In the genomic region with DNA sequence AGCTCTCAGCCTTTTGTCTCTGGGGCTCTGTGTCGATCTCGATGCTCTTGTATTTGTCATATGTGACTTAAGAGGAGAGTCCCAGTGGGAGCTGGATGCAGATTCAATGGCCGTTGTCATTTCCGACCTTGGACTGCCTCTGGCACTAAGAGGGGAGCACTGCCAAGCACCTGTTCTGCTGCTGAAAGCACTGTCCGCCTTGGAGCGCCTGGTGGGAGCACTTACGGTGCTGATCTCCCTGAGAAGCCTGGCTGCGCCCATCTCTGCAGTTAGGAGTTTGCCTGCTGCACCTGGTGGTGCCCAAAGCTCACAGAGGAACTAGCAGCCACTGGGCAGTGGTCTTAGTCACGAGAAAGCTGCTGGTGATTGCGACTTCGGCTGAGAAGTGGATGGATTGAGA, we compare ENCODE assay signal across 27 mouse cellular contexts. TPM values are rescaled to one million over a fixed set of nuclear protein-coding genes. Genes with fewer than 3 reads are reported as not detected.
DNase-seq lines count a peak whose midpoint lies in the region; ATAC-seq lines count a peak whose summit lies in the region.
"Had no signal": no experiment of that assay in that cellular context is flagged by ENCODE, and none has a peak within 500 bp of the region (broad histone marks: within the 10 kb centered on the region; RNA-seq: fewer than 3 reads in every experiment).

No protein-coding gene starts in this region.

- H3K36me3 ChIP-seq in forebrain, embryonic 10.5 days (replicated peaks): peaks cover 7% of the 10 kb centered on the region
- H3K36me3 ChIP-seq in forebrain, embryonic 12.5 days (replicated peaks): no peaks in the 10 kb centered on the region
- H3K36me3 ChIP-seq in heart, embryonic 14.5 days (ENCODE audit: control insufficient read depth, insufficient read depth, low read length): peaks cover 13% of the 10 kb centered on the region
- H3K36me3 ChIP-seq in limb, embryonic 12.5 days: peaks cover 6% of the 10 kb centered on the region
- peaks cover 11% of the 10 kb centered on the region for H3K36me3 ChIP-seq in limb, embryonic 10.5 days
- H3K36me3 ChIP-seq: liver, embryonic 13.5 days; midbrain, embryonic 12.5 days had no signal

- no peak for ATAC-seq in forebrain, embryonic 12.5 days (ENCODE audit: low FRiP score)
- ATAC-seq in heart, embryonic 14.5 days (ENCODE audit: insufficient number of reproducible peaks, insufficient read depth, low FRiP score, low read depth): no peak
- no peak for ATAC-seq in limb, embryonic 12.5 days (ENCODE audit: insufficient number of reproducible peaks, insufficient read depth, low FRiP score, low TSS enrichment, low read depth)
- ATAC-seq in erythroblast, adult 5-6 weeks (replicated peaks; ENCODE audit: low FRiP score, poor library complexity, severe bottlenecking): 0 out of 2 replicates have a peak, but pooled peaks have one; percentile 10
- ATAC-seq: forebrain, embryonic 13.5 days; intestine, postnatal 0 days; lung, postnatal 0 days had no signal

- WGBS in forebrain, embryonic 10.5 days: 81% methylated on average over 11 of the region's 11 CpGs
- WGBS in forebrain, embryonic 12.5 days: 71% methylated on average over 11 of the region's 11 CpGs
- 66% methylated on average over 11 of the region's 11 CpGs for WGBS in heart, embryonic 14.5 days
- WGBS in limb, embryonic 12.5 days: 76% methylated on average over 11 of the region's 11 CpGs
- 78% methylated on average over 11 of the region's 11 CpGs for WGBS in limb, embryonic 10.5 days

- H3K4me3 ChIP-seq in forebrain, embryonic 10.5 days: no peak overlapping the region
- H3K4me3 ChIP-seq in forebrain, embryonic 12.5 days (replicated peaks): no peak overlapping the region
- no peak overlapping the region for H3K4me3 ChIP-seq in heart, embryonic 14.5 days (ENCODE audit: control insufficient read depth in 1 of 2, insufficient read depth in 1 of 2, low read depth in 1 of 2, low read length in 2 of 2)
- H3K4me3 ChIP-seq in limb, embryonic 12.5 days (replicated peaks): 0 out of 2 replicates have a peak overlapping the region, but pooled peaks have one; percentile 1
- H3K4me3 ChIP-seq in limb, embryonic 10.5 days: no peak overlapping the region
- H3K4me3 ChIP-seq: embryonic facial prominence, embryonic 13.5 days; erythroblast, embryonic 14.5 days; forebrain, embryonic 13.5 days; hindbrain, embryonic 10.5 days; limb, embryonic 15.5 days; liver, embryonic 13.5 days; megakaryocyte, embryonic 14.5 days; midbrain, embryonic 12.5 days; neural tube, embryonic 13.5 days had no signal

- no peak for DNase-seq in forebrain, embryonic 10.5 days (ENCODE audit: extremely low spot score, low spot score)
- no peak for DNase-seq in heart, postnatal 14 days
- no peak for DNase-seq in limb, embryonic 10.5 days (ENCODE audit: low spot score)
- DNase-seq in c-Kit-positive CD71-positive TER-119-positive erythroid progenitor cells, embryonic 14.5 days (ENCODE audit: low spot score): no peak

- H3K9me3 ChIP-seq in forebrain, embryonic 10.5 days: no peaks in the 10 kb centered on the region
- H3K9me3 ChIP-seq in forebrain, embryonic 12.5 days: no peaks in the 10 kb centered on the region
- no peaks in the 10 kb centered on the region for H3K9me3 ChIP-seq in heart, embryonic 14.5 days (ENCODE audit: control insufficient read depth, low read length)
- H3K9me3 ChIP-seq in limb, embryonic 12.5 days: no peaks in the 10 kb centered on the region
- no peaks in the 10 kb centered on the region for H3K9me3 ChIP-seq in limb, embryonic 10.5 days (replicated peaks)
- H3K9me3 ChIP-seq: embryonic facial prominence, embryonic 13.5 days; forebrain, embryonic 13.5 days; G1E; hindbrain, embryonic 10.5 days; limb, embryonic 15.5 days; liver, embryonic 13.5 days; megakaryocyte, embryonic 14.5 days; midbrain, embryonic 12.5 days; neural tube, embryonic 13.5 days had no signal

- H3K4me1 ChIP-seq in forebrain, embryonic 10.5 days: peaks cover 30% of the 10 kb centered on the region
- peaks cover 10% of the 10 kb centered on the region for H3K4me1 ChIP-seq in forebrain, embryonic 12.5 days
- peaks cover 0 to 7% of the 10 kb centered on the region in 2 experiments; a peak in 2 of 4 replicates for H3K4me1 ChIP-seq in heart, embryonic 14.5 days (ENCODE audit: control insufficient read depth in 2 of 2, insufficient read depth in 2 of 2, low read length in 2 of 2)
- no peaks in the 10 kb centered on the region for H3K4me1 ChIP-seq in limb, embryonic 12.5 days (replicated peaks)
- H3K4me1 ChIP-seq in limb, embryonic 10.5 days: peaks cover 8% of the 10 kb centered on the region; the same call in 1 of the 2 replicates
- H3K4me1 ChIP-seq: forebrain, embryonic 13.5 days; liver, embryonic 13.5 days had no signal

- no peak overlapping the region for H3K4me2 ChIP-seq in forebrain, embryonic 12.5 days
- no peak overlapping the region for H3K4me2 ChIP-seq in heart, embryonic 14.5 days (ENCODE audit: low read length)
- H3K4me2 ChIP-seq in limb, embryonic 12.5 days: no peak overlapping the region
- H3K4me2 ChIP-seq: embryonic facial prominence, embryonic 13.5 days; forebrain, embryonic 13.5 days; heart, embryonic 11.5 days; limb, embryonic 15.5 days; liver, embryonic 13.5 days; midbrain, embryonic 12.5 days; neural tube, embryonic 13.5 days had no signal

- H3K27ac ChIP-seq in forebrain, embryonic 10.5 days: peak overlapping the region; percentile 17; the same call in 1 of the 2 replicates
- H3K27ac ChIP-seq in forebrain, embryonic 12.5 days: no peak overlapping the region
- H3K27ac ChIP-seq in heart, embryonic 14.5 days (replicated peaks in 1 of 2; ENCODE audit: control insufficient read depth in 1 of 2, insufficient read depth in 1 of 2, low read depth in 2 of 2, low read length in 2 of 2): no peak overlapping the region
- peak overlapping the region; percentile 17; the same call in 1 of the 2 replicates for H3K27ac ChIP-seq in limb, embryonic 12.5 days
- no peak overlapping the region for H3K27ac ChIP-seq in limb, embryonic 10.5 days
- H3K27ac ChIP-seq: embryonic facial prominence, embryonic 13.5 days; forebrain, embryonic 13.5 days; hindbrain, embryonic 10.5 days; limb, embryonic 15.5 days; midbrain, embryonic 12.5 days; neural tube, embryonic 13.5 days had no signal

- intact Hi-C loops in heart, postnatal 14 days (cut with DNase I): loop anchor here (5.0 kb wide), 2 partner anchors 119 to 224 kb away; a partner anchor contains a TSS

- no peak overlapping the region for H3K9ac ChIP-seq in forebrain, embryonic 12.5 days
- 0 out of 2 replicates have a peak overlapping the region, but pooled peaks have one; percentile 21 for H3K9ac ChIP-seq in heart, embryonic 14.5 days (ENCODE audit: low read length)
- H3K9ac ChIP-seq in limb, embryonic 12.5 days (replicated peaks): no peak overlapping the region
- H3K9ac ChIP-seq: embryonic facial prominence, embryonic 13.5 days; forebrain, embryonic 13.5 days; limb, embryonic 15.5 days; liver, embryonic 13.5 days; midbrain, embryonic 12.5 days had no signal

- no peaks in the 10 kb centered on the region for H3K27me3 ChIP-seq in forebrain, embryonic 10.5 days (ENCODE audit: poor library complexity, severe bottlenecking)
- H3K27me3 ChIP-seq in forebrain, embryonic 12.5 days: no peaks in the 10 kb centered on the region
- no peaks in the 10 kb centered on the region for H3K27me3 ChIP-seq in heart, embryonic 14.5 days (ENCODE audit: control insufficient read depth, insufficient read depth, low read length)
- no peaks in the 10 kb centered on the region for H3K27me3 ChIP-seq in limb, embryonic 12.5 days
- H3K27me3 ChIP-seq in limb, embryonic 10.5 days (ENCODE audit: low read depth, poor library complexity, severe bottlenecking): no peaks in the 10 kb centered on the region
- H3K27me3 ChIP-seq: embryonic facial prominence, embryonic 13.5 days; forebrain, embryonic 13.5 days; limb, embryonic 15.5 days; liver, embryonic 13.5 days; megakaryocyte, embryonic 14.5 days; midbrain, embryonic 12.5 days; neural tube, embryonic 13.5 days had no signal

RNA-seq across cellular contexts. Expression of a gene that starts 7.8 kb away (rescaled TPM):
- 8.1 and 8.2 TPM in 2 replicates for polyA plus RNA-seq in forebrain, embryonic 10.5 days (2016; fragmentation: Nextera tagmentation; extraction: Ambion mirVana)
- 10.9 and 11.0 TPM in 2 replicates for polyA plus RNA-seq in forebrain, embryonic 12.5 days (2016; fragmentation: Nextera tagmentation; extraction: Ambion mirVana)
- polyA plus RNA-seq in heart, embryonic 14.5 days (2014; fragmentation: Nextera tagmentation; extraction: Ambion mirVana): 5.5 and 7.5 TPM in 2 replicates
- total RNA-seq in heart, postnatal 14 days (2021): 1 to 10 TPM; 1.3 to 1.7 TPM
- polyA plus RNA-seq in limb, embryonic 12.5 days (2016; fragmentation: Nextera tagmentation; extraction: Ambion mirVana): 7.5 and 9.6 TPM in 2 replicates
- 7.0 and 9.9 TPM in 2 replicates for polyA plus RNA-seq in limb, embryonic 10.5 days (2016; fragmentation: Nextera tagmentation; extraction: Ambion mirVana)
- total RNA-seq in erythroblast, adult 5-6 weeks (2015; ENCODE audit: low replicate concordance): 2.5 and 3.8 TPM in 2 replicates
- total RNA-seq in erythroblast, adult 5-6 weeks (2017; ENCODE audit: low replicate concordance): 1.5 and 5.5 TPM in 2 replicates

RNA-seq across cellular contexts. Expression of a gene that starts 8.4 kb away (rescaled TPM):
- 93.2 and 94.5 TPM in 2 replicates for polyA plus RNA-seq in forebrain, embryonic 10.5 days (2016; fragmentation: Nextera tagmentation; extraction: Ambion mirVana)
- polyA plus RNA-seq in forebrain, embryonic 12.5 days (2016; fragmentation: Nextera tagmentation; extraction: Ambion mirVana): 72.0 and 80.3 TPM in 2 replicates
- 54.5 and 56.2 TPM in 2 replicates for polyA plus RNA-seq in heart, embryonic 14.5 days (2014; fragmentation: Nextera tagmentation; extraction: Ambion mirVana)
- total RNA-seq in heart, postnatal 14 days (2021): 10 to 100 TPM; 15.2 to 17.3 TPM
- polyA plus RNA-seq in limb, embryonic 12.5 days (2016; fragmentation: Nextera tagmentation; extraction: Ambion mirVana): 66.2 and 78.2 TPM in 2 replicates
- 66.2 and 83.5 TPM in 2 replicates for polyA plus RNA-seq in limb, embryonic 10.5 days (2016; fragmentation: Nextera tagmentation; extraction: Ambion mirVana)
- total RNA-seq in erythroblast, adult 5-6 weeks (2015; ENCODE audit: low replicate concordance): 32.8 and 52.3 TPM in 2 replicates
- total RNA-seq in erythroblast, adult 5-6 weeks (2017; ENCODE audit: low replicate concordance): 14.1 and 16.0 TPM in 2 replicates

RNA-seq across cellular contexts. Expression of a gene that starts 21.0 kb away (rescaled TPM):
- 0.19 and 0.20 TPM in 2 replicates for polyA plus RNA-seq in forebrain, embryonic 10.5 days (2016; fragmentation: Nextera tagmentation; extraction: Ambion mirVana)
- not detected in 2 replicates for polyA plus RNA-seq in forebrain, embryonic 12.5 days (2016; fragmentation: Nextera tagmentation; extraction: Ambion mirVana)
- polyA plus RNA-seq in heart, embryonic 14.5 days (2014; fragmentation: Nextera tagmentation; extraction: Ambion mirVana): 0.08 and 0.26 TPM in 2 replicates
- total RNA-seq in heart, postnatal 14 days (2021): 1 to 10 TPM in 1 of 2 experiments, not detected in 1; 5.1 TPM
- polyA plus RNA-seq in limb, embryonic 12.5 days (2016; fragmentation: Nextera tagmentation; extraction: Ambion mirVana): 0.15 TPM in 1 of 2 replicates, not detected in the other
- 0.23 and 0.25 TPM in 2 replicates for polyA plus RNA-seq in limb, embryonic 10.5 days (2016; fragmentation: Nextera tagmentation; extraction: Ambion mirVana)
- total RNA-seq in erythroblast, adult 5-6 weeks (2015; ENCODE audit: low replicate concordance): not detected in 2 replicates
- total RNA-seq in erythroblast, adult 5-6 weeks (2017; ENCODE audit: low replicate concordance): not detected in 2 replicates
- total RNA-seq: common myeloid progenitor, adult 5-6 weeks; layer of hippocampus, postnatal 10 days; left cerebral cortex, adult 18-20 months; left cerebral cortex, postnatal 36 days had no signal
- polyA plus RNA-seq: erythroblast, embryonic 14.5 days; forebrain, embryonic 13.5 days; G1E; heart, embryonic 11.5 days; hindbrain, embryonic 10.5 days; limb, embryonic 15.5 days; liver, embryonic 13.5 days had no signal

RNA-seq across cellular contexts. Expression of a gene that starts 30.9 kb away (rescaled TPM):
- 719 and 771 TPM in 2 replicates for polyA plus RNA-seq in forebrain, embryonic 10.5 days (2016; fragmentation: Nextera tagmentation; extraction: Ambion mirVana)
- polyA plus RNA-seq in forebrain, embryonic 12.5 days (2016; fragmentation: Nextera tagmentation; extraction: Ambion mirVana): 1,151 and 1,196 TPM in 2 replicates
- polyA plus RNA-seq in heart, embryonic 14.5 days (2014; fragmentation: Nextera tagmentation; extraction: Ambion mirVana): 511 and 538 TPM in 2 replicates
- total RNA-seq in heart, postnatal 14 days (2021): 100 to 1,000 TPM; 159 to 196 TPM
- 512 and 557 TPM in 2 replicates for polyA plus RNA-seq in limb, embryonic 12.5 days (2016; fragmentation: Nextera tagmentation; extraction: Ambion mirVana)
- 483 and 492 TPM in 2 replicates for polyA plus RNA-seq in limb, embryonic 10.5 days (2016; fragmentation: Nextera tagmentation; extraction: Ambion mirVana)
- 105 and 112 TPM in 2 replicates for total RNA-seq in erythroblast, adult 5-6 weeks (2015; ENCODE audit: low replicate concordance)
- total RNA-seq in erythroblast, adult 5-6 weeks (2017; ENCODE audit: low replicate concordance): 114 and 134 TPM in 2 replicates

RNA-seq across cellular contexts. Expression of a gene that starts 42.9 kb away (rescaled TPM):
- polyA plus RNA-seq in forebrain, embryonic 10.5 days (2016; fragmentation: Nextera tagmentation; extraction: Ambion mirVana): 0.15 and 0.19 TPM in 2 replicates
- not detected in 2 replicates for polyA plus RNA-seq in forebrain, embryonic 12.5 days (2016; fragmentation: Nextera tagmentation; extraction: Ambion mirVana)
- polyA plus RNA-seq in heart, embryonic 14.5 days (2014; fragmentation: Nextera tagmentation; extraction: Ambion mirVana): 0.14 TPM in 1 of 2 replicates, not detected in the other
- total RNA-seq in heart, postnatal 14 days (2021): under 1 TPM in 1 of 2 experiments, not detected in 1; 0.29 TPM
- 0.10 TPM in 1 of 2 replicates, not detected in the other for polyA plus RNA-seq in limb, embryonic 12.5 days (2016; fragmentation: Nextera tagmentation; extraction: Ambion mirVana)
- 0.18 and 0.26 TPM in 2 replicates for polyA plus RNA-seq in limb, embryonic 10.5 days (2016; fragmentation: Nextera tagmentation; extraction: Ambion mirVana)
- not detected in 2 replicates for total RNA-seq in erythroblast, adult 5-6 weeks (2015; ENCODE audit: low replicate concordance)
- total RNA-seq in erythroblast, adult 5-6 weeks (2017; ENCODE audit: low replicate concordance): not detected in 2 replicates
- total RNA-seq: common myeloid progenitor, adult 5-6 weeks; G1E; heart, adult 18-20 months; left cerebral cortex, adult 18-20 months; left cerebral cortex, postnatal 36 days had no signal
- polyA plus RNA-seq: erythroblast, embryonic 14.5 days; forebrain, embryonic 13.5 days; G1E; limb, embryonic 15.5 days; lung, postnatal 0 days; midbrain, embryonic 12.5 days; neural tube, embryonic 13.5 days; stomach, embryonic 14.5 days had no signal

Comparison
In these comparisons a context has a peak if more than half of its experiments do, and no peak if none do; other contexts are left out.
1. H3K27ac ChIP-seq: peak in forebrain, embryonic 10.5 days (single experiment) and limb, embryonic 12.5 days (single experiment); none in forebrain, embryonic 12.5 days (single experiment), heart, embryonic 14.5 days (0 of 2) and limb, embryonic 10.5 days (single experiment).